Mouse (Mus musculus) kidney, adult 8-10 months (tissue): ENCODE results near the gene Eepd1.

Experiments
- DNase-seq, 2 experiments: peaks; one replicate each; pipeline ENCODE4 v3.0.0; 2022

The Eepd1 gene

DNA sequence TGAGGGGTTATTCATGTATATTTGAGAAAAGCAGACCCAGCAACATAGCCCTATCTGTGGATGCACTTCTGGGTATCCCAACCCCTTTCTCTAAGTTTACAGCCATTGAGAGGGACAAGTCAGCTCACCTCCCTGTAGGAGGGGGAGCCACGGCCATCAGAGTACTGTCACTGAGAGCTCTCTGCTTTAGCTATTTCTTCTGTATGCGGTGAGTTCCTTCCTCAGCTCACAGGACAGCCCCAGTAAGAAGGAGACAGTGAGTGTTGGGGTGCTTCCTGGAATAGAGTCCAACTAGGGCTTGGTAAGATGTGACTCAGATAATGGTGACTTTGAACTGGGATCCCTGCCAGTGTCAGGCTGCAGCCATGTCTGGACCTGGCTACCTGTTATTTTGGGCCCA, 102.3 kb downstream of the Eepd1 start:
- DNase-seq = no peak

DNA sequence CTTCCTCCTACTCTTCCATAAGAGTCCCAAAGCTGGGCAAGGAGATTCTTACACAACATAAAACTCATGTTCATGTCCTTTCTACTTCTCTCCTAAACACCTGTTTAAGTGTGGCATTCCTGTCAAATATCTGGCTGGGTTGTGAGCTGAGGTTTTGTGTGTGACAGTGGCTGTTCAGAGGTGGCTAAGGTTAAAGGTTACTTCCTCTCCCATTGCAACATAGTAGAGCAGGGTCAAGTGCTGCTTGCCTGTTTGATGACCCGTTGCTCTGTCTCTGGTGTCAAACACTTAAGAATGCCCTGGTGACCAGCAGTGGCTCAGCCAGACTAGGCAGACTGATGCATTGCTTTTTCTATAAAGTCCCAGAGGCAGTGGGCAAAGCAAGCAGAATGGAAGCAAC, 104.3 kb downstream of the Eepd1 start:
- no peak for DNase-seq

GRCm38 (mm10) chr9:25588581-25588980, 107.2 kb downstream of the Eepd1 start:
- DNase-seq = no peak

DNA sequence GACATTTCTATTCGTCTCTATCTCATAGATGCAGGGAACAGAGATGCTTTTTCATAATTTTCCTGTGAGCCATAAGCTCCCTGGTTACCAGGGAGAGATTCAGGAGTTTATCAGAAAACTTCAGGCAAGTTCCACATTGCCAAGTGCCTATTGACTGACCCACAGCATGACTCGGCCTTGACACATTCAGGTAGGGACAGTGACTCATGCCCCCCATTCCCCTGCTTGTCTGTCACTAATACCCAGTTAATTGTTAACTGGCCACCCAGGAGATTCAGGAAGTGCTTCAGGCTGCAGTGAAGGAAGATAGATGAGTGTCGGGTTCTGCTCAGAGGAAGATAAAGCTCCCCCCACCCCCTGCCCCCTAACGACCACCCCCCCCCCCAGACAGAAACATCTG, 109.4 kb downstream of the Eepd1 start:
- no peak for DNase-seq

DNA sequence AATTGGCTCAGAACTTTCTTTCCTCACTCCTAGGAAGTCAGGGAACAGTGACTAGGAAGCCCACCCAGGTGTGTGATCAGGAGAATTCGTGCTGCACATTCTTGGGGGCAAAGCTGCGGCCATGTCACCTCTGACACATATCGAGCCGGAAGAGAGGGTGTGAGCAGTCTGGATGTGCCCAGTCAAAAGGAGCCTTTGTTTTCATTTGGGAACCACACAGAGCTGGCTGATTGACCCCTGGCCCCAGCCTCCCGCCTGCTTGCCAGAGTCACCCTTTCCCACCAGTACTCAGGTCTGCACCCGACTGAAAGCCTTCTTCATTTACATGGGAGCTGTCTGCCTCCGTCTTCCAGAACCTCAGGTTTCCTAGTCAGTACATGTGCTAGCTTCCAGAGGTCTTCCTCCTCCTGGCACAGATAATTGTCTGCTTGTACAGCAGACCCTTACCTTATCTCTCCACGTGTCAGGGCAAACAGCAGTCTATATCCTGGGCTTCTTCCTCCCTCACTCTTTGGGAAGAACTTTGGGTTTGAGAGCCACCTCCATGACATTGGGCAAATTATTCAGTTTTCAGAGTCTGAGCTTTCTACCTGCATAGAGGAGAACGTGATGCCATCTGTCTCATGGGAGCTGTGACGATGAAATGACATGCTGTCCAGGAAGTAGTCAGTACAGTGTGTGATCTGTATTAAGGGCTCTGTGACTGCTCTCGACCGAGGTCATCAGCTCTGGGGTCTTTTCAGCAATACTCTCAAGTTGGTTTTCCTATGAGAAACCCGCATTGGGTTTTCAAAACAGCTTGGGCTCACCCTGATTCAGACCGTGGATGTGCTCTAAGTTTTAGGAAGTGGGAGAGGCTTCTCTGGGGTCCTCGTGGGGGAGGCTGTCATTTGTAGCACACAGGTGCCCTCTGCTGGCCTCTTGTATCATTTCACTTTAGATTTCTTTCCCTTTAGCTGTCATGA, 110.3 kb downstream of the Eepd1 start:
- peak in 1 of 2 experiments; percentile 13 for DNase-seq

GRCm38 (mm10) chr9:25592355-25592955, 111.1 kb downstream of the Eepd1 start:
- peak; percentile 31 to 34 for DNase-seq

DNA sequence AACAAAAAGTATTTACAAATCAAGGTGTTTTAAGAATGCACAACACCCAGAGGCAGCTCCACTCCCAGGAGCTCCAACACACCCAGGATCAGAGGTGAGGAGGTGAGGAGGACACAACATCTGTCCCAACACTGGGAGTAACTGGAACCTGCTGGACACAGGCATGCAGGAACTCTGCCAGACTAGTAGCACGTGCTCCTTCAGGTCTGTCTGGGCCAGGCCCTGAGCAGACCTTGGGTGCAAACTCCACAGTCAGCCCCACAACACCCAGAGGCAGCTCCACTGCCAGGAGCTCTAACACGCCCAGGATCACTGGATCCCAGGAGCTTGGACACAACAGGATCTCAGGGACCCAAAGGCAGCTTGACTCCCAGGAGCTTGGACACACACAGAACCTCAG, 143.4 kb downstream of the Eepd1 start:
- DNase-seq = peak; percentile 3 to 9

DNA sequence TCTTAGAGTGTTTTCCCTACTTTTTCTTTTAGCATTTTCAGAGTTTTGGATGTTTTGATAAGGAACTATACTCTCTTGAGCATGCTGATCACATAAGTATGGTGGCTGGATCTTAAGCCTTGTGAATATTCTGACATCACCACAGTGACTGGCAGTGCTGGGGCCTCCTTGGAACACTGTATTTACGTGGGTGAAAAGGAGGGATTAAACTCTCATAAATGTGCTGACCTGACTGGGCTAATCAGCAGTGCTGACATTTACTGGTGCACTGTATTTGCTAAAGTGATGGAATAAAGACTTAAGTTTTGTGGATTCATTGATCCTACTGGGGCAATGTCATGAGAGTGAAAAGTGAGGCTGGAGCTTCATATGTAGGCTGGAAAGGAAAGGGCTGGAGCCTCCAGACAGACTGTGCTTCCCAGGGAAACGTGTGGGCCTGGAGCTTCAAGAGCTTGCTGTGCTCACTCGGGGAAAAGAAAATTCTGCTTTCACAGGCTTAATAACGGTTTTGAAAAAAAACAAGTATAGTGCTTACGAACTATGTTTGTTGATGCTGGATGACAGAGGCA, 148.3 kb downstream of the Eepd1 start:
- no peak for DNase-seq
